Mouse (Mus musculus): ENCODE results near the gene Zbtb46.

Zbtb46 gene

DNA sequence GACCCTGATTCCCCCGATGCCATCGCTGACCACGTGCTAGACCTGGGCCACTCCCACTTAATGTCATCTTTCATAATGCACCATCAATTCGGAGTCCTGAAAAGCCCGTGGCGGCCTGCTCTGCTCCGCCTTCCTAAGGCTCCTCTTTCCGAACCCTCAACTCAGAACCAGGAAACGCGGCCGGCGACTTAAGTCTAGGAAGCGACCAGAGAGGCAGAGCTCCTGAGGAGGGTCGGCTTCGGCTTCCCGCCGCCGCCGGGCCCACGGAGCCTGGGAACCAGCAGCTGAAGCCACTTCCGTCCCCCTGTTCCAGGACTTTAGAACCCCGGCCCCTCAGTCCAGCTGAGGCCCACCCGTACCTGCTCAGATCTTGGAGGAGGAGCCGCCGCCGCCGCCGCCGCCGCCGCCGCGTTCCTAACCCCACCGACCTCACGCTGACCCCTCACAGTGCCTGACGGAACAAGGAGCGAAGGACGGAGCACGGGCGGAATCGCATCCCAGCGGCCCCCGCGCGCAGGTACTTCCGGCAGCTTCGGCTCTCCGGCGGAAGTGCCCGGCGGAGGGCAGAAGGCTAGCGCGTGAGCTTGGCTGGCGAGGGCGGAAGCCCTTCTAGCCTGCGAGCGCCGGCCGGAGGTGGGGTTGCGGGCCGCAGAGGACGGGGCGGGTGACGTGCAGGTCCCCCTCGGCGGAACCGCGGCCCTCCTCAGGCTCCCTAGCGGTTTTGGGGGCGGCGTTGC, 94.2 kb downstream of the Zbtb46 start, which contains the start of the genes Zgpat and Arfrp1:
Gene Zgpat (plus strand): TSS at position 69 of the 737 bp plus-strand sequence.
Gene Arfrp1 (minus strand): TSS at position 545 of the 737 bp plus-strand sequence.
- CTCF ChIA-PET = no interaction called here

GRCm38 (mm10) chr2:181364487-181364859, 94.8 kb downstream of the Zbtb46 start:
- CTCF ChIA-PET = no interaction called here

DNA sequence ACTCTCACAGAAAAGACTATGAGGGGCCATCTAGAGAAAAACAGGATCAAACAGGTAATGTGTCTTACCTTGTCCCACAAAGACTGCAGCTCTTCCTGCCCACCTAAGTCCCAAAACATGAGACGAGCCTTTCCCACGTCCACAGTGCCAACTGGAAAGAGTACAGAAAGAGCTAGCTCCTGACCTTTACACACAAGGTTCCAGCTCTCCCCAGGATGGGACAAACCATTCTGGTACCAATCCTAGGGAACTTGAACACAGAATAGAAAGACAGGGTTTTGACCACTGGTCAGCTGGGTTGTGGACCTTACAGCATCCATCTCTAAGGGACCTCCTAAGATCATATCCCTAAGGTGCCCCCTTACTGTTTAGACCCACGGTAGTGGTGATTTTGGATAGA, 95.3 kb downstream of the Zbtb46 start:
- CTCF ChIA-PET = no interaction called here

DNA sequence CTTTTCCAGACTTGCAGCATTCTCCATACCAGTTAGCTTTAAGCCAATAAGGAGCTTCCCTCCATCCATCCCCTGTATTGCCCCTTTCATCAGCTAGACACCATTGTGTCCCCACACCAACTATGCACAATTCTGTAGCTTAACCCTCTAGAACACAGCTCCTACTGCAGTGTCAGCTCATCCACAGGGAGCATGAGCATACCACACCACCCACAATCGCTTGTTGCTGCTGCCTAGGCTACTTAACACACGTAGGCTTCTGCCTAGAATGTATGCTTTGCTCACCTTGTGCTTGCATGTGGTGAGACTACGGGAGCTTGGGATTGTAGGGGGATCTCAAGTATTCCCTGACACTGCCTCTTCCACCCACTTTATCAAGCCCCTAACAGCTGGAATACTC, 102.4 kb downstream of the Zbtb46 start:
- CTCF ChIA-PET = no interaction called here

GRCm38 (mm10) chr2:181342766-181343165, 116.5 kb downstream of the Zbtb46 start:
- CTCF ChIA-PET = no interaction called here

- CTCF ChIA-PET = no interaction called here
These were observed 118.8 kb downstream of the Zbtb46 start for GRCm38 (mm10) chr2:181340426-181340825.

All from spleen, embryonic (tissue).